Mouse (Mus musculus) left cerebral cortex, postnatal 4 days (tissue): ENCODE data around the gene Tmem210. TPM values are rescaled to one million over a fixed set of nuclear protein-coding genes. Genes with fewer than 3 reads are reported as not detected.
"Not testable (repeated sequence)": the region's sequence is repeated elsewhere in the genome, so short reads cannot be mapped to it uniquely, and the experiment has no call there.

Experiments
- DNase-seq: peaks from one replicate; pipeline ENCODE4 v3.0.0-alpha.2; 2022
- intact Hi-C: fragments of 180-260 bp; cut with DNase I; formaldehyde crosslinking; loops from one replicate; pipeline ENCODE4 v1.15.1; 2025
- total RNA-seq, 2 experiments: library from RNA; stranded (reverse); gene quantifications; 2 replicates each; pipeline ENCODE4 v1.2.3; 2021

The Tmem210 gene
- total RNA-seq, result not detected

DNA sequence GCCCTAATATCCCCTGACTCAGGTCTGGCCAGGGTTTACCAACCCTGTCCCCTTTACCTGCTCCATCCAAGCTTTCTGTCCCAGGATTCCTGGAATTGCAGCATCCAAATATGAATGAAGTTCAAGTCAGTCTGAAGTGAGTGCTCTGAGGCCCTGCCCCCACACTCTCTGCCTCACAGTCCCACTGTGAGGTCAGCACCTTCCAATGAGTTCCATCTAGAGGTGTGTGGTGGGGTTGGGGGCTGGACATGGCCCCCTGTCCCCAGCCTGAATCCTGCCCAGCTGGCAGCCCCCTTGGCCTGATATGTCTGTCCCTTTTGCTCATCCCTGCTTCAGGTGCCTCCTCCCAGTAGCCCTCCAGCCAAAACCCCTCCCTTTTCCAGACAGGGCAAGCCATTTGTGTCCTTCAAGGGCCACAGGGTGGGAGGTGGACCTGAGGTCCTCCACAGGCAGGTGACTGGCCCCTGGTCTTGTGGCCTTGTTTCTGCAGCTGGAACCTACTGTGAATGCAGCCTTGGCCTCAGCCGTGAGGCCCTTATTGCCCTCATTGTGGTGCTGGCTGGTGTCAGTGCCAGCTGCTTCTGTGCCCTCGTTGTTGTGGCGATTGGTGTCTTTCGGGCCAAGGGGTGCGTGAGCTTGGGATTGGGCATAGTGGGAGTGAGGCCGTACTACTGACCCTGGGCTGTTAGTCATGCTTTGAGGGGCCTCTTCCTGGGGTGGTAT, at the start of gene Tmem210:
Gene Tmem210 (plus strand): TSS at position 219 of the 723 bp plus-strand sequence.
- intact Hi-C loops, result no loop called here
- no peak for DNase-seq

DNA sequence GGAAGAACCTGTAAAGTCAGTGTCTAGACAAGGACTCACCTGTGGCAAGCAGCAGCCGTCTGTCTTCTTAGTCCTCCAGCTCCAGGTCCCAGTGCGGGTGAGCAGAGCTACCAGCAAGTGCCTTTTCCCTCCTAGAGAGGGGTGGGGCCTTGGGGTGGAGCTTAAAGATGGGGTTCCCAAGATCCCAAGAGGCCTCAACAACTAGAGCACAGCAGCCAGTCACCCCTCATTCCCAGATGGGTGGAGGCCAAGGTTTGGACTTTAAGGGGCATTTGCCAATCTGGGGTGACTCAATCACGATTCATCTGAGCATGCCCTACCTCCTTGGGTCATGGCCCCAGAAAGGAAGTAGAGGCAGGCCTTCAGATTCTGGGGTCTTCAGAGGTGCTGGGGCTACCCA, 48.2 kb upstream of the Tmem210 start:
- intact Hi-C loops, result no loop called here
- DNase-seq, result no peak

DNA sequence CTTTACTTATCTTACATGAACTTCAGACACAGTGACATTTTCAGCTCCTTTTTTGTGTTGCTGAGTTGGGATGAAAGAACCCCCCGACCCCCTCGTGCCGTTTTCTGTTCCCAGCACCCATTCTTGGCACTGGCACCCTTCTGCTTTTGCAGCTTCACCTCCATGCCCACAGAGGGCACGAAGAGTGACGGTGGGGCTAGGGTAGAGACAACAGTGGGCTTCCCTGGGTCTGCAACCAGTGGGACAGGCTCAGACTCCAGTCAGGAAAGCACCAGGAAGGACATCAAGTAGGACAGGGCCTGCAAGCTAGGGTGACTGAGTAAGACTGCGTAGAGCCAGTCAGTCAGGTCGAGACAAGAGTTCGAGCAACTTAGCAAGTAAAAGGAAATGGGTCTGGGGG, 47.6 kb upstream of the Tmem210 start:
- intact Hi-C loops, result no loop called here
- no peak for DNase-seq

DNA sequence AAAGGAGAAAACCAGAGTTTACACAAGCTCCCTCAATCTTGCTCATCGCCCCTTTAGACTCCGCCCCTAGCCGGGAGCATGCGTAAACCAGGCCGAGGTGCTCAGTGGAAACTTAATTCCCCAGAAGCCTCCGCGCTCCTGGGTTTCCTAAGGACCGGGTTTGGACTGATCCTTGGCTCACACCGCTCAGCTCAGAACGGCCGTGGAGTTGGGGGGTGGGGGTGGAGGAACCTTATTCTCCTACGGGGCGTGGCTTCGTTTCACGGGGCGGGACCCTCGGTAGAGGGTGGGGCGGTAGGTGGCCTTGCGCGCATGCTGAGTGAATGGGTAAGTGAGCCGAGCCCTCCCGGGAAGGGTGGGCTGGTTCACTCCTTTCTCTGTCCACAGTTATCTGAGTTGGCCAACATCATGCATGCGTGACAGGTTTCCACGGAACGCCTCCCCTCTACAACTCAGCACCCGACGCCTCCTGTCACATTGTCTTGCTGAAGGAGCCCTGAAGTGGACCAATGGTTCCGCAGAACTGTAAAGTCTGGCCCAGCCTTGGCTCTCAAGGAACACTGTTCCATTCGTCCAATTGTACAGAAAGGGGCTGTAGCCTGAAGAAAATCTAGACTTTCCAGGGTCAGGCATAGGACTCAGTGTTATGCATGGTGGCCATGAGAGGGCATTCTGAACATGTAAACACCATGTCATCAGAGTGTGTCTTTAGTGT, 47.1 kb upstream of the Tmem210 start:
- intact Hi-C loops, result no loop called here
- peak; percentile 61 for DNase-seq

- no peak for DNase-seq
- intact Hi-C loops, result no loop called here
These were observed 46.5 kb upstream of the Tmem210 start for GRCm38 (mm10) chr2:25241438-25241775.

DNA sequence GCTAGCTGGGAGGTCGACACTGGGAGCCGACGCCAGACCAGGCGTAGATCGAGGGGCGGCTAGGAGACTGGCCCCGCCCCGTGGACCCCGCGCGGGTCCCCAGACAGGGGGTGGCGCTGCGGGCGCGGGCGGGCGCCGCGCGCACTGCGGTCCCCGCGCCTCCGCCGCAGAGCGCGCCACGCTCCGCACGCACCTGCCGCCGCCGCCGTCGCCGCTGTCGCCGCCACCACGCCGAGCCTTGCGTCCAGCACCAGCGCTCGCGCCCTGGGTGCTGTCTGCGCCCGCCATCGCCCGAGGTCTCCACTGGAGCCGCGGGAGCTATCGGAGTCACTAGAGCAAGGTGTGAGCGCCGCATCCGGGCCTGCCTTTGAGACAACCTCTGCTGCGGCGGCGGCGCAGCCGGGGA, 45.8 kb upstream of the Tmem210 start, which contains the start of the genes Rnf208 and Cysrt1:
Gene Rnf208 (plus strand): TSS at position 155 of the 406 bp plus-strand sequence.
Gene Cysrt1 (minus strand): TSS at position 352 of the 406 bp plus-strand sequence.
- DNase-seq, result no peak
- intact Hi-C loops, result no loop called here

DNA sequence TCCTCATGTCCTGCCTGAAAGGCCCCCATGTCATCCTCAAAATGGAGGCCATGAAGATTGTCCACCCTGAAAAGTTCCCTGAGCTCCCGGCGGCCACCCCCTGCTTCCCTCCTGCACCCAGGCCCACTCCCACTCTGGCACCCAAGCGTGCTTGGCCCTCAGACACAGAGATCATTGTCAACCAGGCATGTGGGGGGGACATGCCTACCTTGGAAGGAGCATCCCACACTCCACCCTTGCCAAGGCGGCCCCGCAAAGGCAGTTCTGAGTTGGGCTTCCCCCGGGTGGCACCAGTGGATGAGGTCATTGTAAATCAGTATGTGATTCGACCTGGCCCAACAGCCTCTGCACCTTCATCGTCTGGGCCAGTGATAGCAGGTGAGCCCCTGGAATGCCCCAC, 44.6 kb upstream of the Tmem210 start:
- intact Hi-C loops, result no loop called here
- DNase-seq, result no peak

DNA sequence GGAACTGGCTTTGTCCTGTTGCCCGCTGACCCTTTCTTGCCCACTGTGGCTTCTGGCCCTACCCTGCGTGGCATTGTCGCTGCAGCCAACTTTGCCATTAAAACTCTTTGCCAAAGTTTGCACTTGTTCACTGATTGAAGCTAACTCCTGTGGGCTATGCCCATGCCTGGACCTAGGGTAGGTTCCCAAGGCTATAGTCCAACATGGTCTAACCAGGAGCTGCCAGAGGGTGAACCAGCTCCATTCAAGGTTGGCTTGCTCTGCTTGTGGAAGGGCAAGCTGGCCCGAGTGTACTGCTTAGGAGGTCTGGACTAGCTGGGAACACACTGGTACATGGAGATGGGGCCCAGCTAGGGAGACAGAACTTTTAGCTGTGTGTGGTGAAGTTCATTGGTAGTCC, 43.8 kb upstream of the Tmem210 start:
- no peak for DNase-seq
- intact Hi-C loops, result no loop called here

DNA sequence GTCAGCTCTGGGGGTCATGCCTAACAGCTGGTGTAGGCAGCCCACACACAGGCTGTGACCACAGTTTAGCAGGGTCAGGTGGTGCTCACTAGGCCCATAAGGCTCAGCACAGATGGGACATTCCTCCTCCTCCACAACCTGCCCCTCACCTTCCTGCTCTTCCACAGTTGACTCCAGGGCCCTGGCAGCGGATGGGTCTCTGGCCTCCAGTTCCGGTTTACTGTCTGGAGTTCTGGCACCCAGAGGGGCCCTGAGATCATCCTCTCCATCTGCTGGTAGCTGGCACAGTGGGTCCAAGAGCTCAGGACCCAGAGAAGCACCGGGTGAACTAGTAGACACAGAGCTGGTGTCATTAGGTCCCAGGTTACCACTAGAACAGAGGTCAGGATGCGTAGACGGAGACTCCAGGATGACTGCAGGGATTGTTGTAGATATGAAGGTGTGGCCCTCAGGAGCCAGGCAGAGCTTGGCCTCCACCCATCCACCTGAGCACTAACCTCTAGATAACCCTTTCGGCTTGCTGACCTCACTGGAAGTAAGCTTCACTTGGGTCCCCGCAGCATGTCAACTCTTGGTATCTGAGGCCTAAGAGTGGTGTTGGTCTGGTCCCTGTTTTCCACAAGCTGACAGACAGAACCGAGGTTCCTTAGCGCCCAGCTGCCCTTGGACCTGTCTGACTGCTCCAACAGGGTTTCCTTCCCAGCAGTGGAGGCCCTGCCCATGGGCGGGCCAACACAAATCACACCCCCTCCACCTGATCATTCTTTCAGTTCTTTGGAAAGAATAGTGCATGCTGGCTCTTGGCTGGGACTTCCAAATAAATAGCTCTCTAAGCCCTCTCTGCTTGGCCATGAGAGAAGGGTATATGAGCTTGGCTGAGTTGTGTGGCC, 41.5 kb upstream of the Tmem210 start, which contains the start of gene AL732309.1:
Gene AL732309.1 (minus strand): TSS at position 681 of the 890 bp plus-strand sequence.
- no peak for DNase-seq
- intact Hi-C loops, result no loop called here

DNA sequence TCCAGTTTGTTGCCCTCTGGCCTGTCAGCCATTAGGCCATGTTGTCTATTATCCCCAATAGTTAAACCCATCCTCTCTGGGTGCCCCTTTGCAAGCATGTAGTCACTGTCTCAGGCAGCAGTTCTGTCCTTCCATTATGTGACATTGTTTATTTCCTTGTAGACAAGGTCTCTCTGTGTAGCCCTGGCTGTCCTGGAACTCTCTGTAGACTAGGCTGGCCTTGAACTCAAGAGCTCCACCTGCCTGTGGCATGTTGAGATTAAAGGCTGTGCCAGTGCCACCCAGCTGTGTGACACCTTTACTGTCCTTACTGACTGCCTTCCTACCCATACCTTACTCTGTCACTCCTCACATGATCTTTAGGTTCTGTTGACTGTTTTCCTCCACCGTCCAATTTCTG, 35.6 kb upstream of the Tmem210 start:
- DNase-seq, result no peak
- intact Hi-C loops, result no loop called here

DNA sequence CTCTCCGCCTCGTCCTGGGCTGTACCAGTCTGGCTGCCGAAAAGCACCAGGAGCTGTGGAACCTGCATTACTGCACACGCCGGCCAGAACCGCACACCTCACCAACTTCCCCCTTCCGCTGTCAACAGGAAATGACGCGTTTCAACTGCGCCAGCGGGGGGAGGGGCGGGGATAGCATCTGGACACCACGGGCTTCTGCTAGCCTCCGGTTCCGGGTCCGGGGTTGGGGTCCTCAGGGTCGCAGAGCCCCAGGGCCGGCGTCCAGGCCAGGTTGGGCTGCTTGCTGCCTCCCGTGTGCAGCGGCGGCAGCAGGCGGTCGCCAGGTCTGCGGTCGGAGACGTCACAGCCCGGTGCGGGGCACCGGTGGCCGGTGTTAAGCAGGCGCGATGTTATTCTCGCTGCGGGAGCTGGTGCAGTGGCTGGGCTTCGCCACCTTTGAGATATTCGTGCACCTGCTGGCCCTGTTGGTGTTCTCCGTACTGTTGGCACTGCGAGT, 32.6 kb upstream of the Tmem210 start, which contains the start of gene Tmem203:
Gene Tmem203 (plus strand): TSS at position 156 of the 496 bp plus-strand sequence.
- intact Hi-C loops, result loop anchor here (5.0 kb wide), 2 partner anchors 33 to 58 kb away; partner anchors contain the start of genes Tor4a and Tubb4b
- DNase-seq, result peak; percentile 91

- intact Hi-C loops, result loop anchor here (5.0 kb wide), 2 partner anchors 34 to 59 kb away; partner anchors contain the start of genes Tor4a and Tubb4b
- DNase-seq, result not testable (repeated sequence)
These were observed 31.4 kb upstream of the Tmem210 start for GRCm38 (mm10) chr2:25256443-25257109.

- intact Hi-C loops, result loop anchor here (5.0 kb wide), 2 partner anchors 35 to 60 kb away; partner anchors contain the start of genes Tor4a and Tubb4b
- not testable (repeated sequence) for DNase-seq
These were observed 30.7 kb upstream of the Tmem210 start for GRCm38 (mm10) chr2:25257250-25257649.

GRCm38 (mm10) chr2:25258887-25259286, 29.1 kb upstream of the Tmem210 start:
- intact Hi-C loops, result loop anchor here (5.0 kb wide), 2 partner anchors 37 to 62 kb away; partner anchors contain the start of genes Tor4a and Tubb4b
- DNase-seq, result no peak

- intact Hi-C loops, result no loop called here
- no peak for DNase-seq
These were observed 26.1 kb upstream of the Tmem210 start for GRCm38 (mm10) chr2:25261870-25262269.

DNA sequence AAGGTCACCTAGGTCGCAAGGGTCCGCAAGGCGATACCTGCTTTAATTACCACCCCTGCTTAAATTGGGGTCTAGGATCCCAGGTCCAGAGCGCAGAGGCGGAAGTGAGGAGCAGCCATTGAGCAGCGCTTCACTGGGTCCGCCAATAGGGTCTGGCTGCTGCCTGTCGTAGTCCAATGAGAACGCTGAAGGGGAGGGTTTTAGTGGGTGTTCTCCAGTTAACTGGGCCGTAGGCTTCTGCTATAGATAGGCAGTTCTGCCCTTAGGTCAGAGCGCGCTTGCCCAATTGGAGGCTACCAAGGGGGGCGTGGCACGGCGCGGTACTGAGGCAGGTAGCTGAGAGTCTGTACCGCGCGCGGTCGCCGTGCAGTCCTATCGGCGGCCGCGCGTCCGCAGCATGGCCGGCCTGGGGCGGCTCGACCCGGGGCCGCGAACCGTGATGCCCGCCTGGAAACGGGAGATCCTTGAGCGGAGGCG, 25.6 kb upstream of the Tmem210 start, which contains the start of gene Tprn:
Gene Tprn (plus strand): TSS at position 328 of the 477 bp plus-strand sequence.
- peak; percentile 97 for DNase-seq
- intact Hi-C loops, result no loop called here

DNA sequence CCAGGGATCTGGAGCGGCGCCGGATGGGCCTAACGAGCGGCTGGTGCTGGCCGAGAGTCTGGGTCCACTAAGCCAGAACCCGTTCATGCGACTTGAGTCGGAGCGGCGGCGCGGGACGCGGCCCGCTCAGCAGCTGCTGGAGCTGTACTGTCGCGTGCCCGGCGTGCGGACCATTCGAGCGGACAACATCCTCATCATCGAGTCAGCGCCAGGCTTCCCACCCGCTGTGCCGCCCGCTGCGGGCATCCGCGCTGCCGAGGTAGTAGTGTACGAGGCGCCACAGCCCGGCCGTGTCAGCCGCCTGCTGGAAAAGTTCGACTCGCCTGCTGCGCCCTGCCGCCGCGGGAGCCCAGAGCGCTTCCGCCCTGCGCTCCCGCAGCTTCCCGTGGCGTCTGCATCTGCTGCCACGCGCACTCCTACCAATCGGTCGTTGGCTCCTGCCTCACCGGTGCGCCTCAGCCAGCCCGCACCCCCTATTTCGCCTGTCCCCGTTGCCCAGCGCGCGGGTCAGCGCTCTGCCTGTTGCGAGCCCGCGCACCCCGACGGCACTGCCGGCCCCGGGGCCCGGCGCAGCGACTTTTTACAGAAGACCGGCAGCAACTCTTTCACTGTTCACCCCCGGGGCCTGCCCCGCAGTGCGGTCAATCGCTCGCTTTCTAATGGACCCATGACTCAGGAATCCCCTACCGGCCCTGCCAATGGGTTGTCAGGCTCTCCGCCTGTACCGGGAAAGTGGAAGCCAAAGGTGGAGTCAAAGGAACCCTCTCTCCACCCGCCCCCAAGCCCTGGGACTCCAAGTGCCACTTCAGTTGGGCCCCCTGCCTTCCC, 24.9 kb upstream of the Tmem210 start:
- intact Hi-C loops, result no loop called here

GRCm38 (mm10) chr2:25263623-25264285, 24.2 kb upstream of the Tmem210 start:
- intact Hi-C loops, result no loop called here

More for the DNA sequence above, 24.9 kb upstream of the Tmem210 start:
- DNase-seq, result peak; percentile 82

More at GRCm38 (mm10) chr2:25263623-25264285, 24.2 kb upstream of the Tmem210 start:
- peak; percentile 75 for DNase-seq
